Mouse (Mus musculus) cerebellum, adult 9-11 months (tissue): ENCODE results near the gene Lrrc15.
A peak's percentile ranks its signal among the peaks of the same experiment; 100 is the strongest.

Experiments
- DNase-seq: peaks from one replicate; pipeline ENCODE4 v3.0.0; 2022

The Lrrc15 gene

GRCm38 (mm10) chr16:30282844-30283495, at the start of gene Lrrc15:
TSS of gene Lrrc15 (minus strand) at chr16:30283256.
- DNase-seq, result no peak

- DNase-seq, result no peak
These were observed 31.2 kb upstream of the Lrrc15 start for GRCm38 (mm10) chr16:30314236-30314635.

GRCm38 (mm10) chr16:30310647-30311046, 27.6 kb upstream of the Lrrc15 start, which contains the start of gene Gp5:
TSS of gene Gp5 (minus strand) at chr16:30310779.
- no peak for DNase-seq

GRCm38 (mm10) chr16:30310171-30310515, 27.1 kb upstream of the Lrrc15 start:
- no peak for DNase-seq

- DNase-seq, result peak; percentile 22
These were observed 26.5 kb upstream of the Lrrc15 start for GRCm38 (mm10) chr16:30309395-30310170.

- DNase-seq, result peak; percentile 82
These were observed 25.7 kb upstream of the Lrrc15 start for GRCm38 (mm10) chr16:30308616-30309394.

- DNase-seq, result no peak
These were observed 25.0 kb upstream of the Lrrc15 start for GRCm38 (mm10) chr16:30307961-30308615.

GRCm38 (mm10) chr16:30307306-30307705, 24.2 kb upstream of the Lrrc15 start:
- DNase-seq, result peak; percentile 16

GRCm38 (mm10) chr16:30306102-30306501, 23.0 kb upstream of the Lrrc15 start:
- DNase-seq, result no peak

- DNase-seq, result no peak
These were observed 21.2 kb upstream of the Lrrc15 start for GRCm38 (mm10) chr16:30304236-30304635.

- no peak for DNase-seq
These were observed 20.4 kb upstream of the Lrrc15 start for GRCm38 (mm10) chr16:30303411-30303810.

GRCm38 (mm10) chr16:30302686-30303085, 19.6 kb upstream of the Lrrc15 start:
- DNase-seq, result no peak

- DNase-seq, result no peak
These were observed 16.7 kb upstream of the Lrrc15 start for GRCm38 (mm10) chr16:30299711-30300277.

GRCm38 (mm10) chr16:30297450-30297849, 14.4 kb upstream of the Lrrc15 start:
- DNase-seq, result no peak

GRCm38 (mm10) chr16:30296601-30297275, 13.7 kb upstream of the Lrrc15 start:
- no peak for DNase-seq

GRCm38 (mm10) chr16:30295106-30295505, 12.1 kb upstream of the Lrrc15 start:
- DNase-seq, result no peak

GRCm38 (mm10) chr16:30290436-30290835, 7.4 kb upstream of the Lrrc15 start:
- DNase-seq, result no peak

- no peak for DNase-seq
These were observed 2.6 kb upstream of the Lrrc15 start for GRCm38 (mm10) chr16:30285701-30286100.

- DNase-seq, result no peak
These were observed 784 bp upstream of the Lrrc15 start for GRCm38 (mm10) chr16:30283743-30284337.

GRCm38 (mm10) chr16:30280676-30281297, 2.3 kb downstream of the Lrrc15 start:
- no peak for DNase-seq

- no peak for DNase-seq
These were observed 4.7 kb downstream of the Lrrc15 start for GRCm38 (mm10) chr16:30278406-30278805.
